Mouse (Mus musculus) cerebellum, adult 2 months (tissue): Measurements from ENCODE around the gene Isoc2b. TPM values are rescaled to one million over a fixed set of nuclear protein-coding genes. Genes with fewer than 3 reads are reported as not detected.
A peak's percentile ranks its signal among the peaks of the same experiment; 100 is the strongest.
"Not testable (repeated sequence)": the region's sequence is repeated elsewhere in the genome, so short reads cannot be mapped to it uniquely, and the experiment has no call there.

ENCODE experiments used
- DNase-seq, 2 experiments: peaks; one replicate each; pipeline ENCODE4 v3.0.0; 2021
- H3K27ac ChIP-seq: fragments of 200-500 bp; 2 replicates; pipeline ENCODE4 v1.5.1; 2012; ENCODE audit warnings: low read length, control low read depth, inconsistent platforms; ENCODE audit not compliant: insufficient read depth
- H3K27me3 ChIP-seq: fragments of 200-500 bp; 2 replicates; pipeline ENCODE4 v1.6.1; 2012; ENCODE audit warnings: inconsistent platforms, mild to moderate bottlenecking, low read length, moderate library complexity; ENCODE audit not compliant: control insufficient read depth, insufficient read depth
- H3K4me1 ChIP-seq: fragments of 200-500 bp; 2 replicates; pipeline ENCODE4 v1.6.1; 2011; ENCODE audit warnings: low read length; ENCODE audit not compliant: control insufficient read depth, insufficient read depth
- H3K4me3 ChIP-seq: fragments of 200-500 bp; replicated peaks from 2 replicates; pipeline ENCODE3; 2011; ENCODE audit warnings: mild to moderate bottlenecking, low read depth, low read length, control low read depth; ENCODE audit not compliant: insufficient read depth
- CTCF ChIP-seq: fragments of 200-500 bp; IDR thresholded peaks from 2 replicates; pipeline ENCODE4 v1.5.1; 2011; ENCODE audit warnings: low read depth, mild to moderate bottlenecking, control low read depth, low read length, moderate library complexity, borderline replicate concordance; ENCODE audit not compliant: insufficient read depth
- POLR2A ChIP-seq: fragments of 200-500 bp; IDR thresholded peaks from 2 replicates; pipeline ENCODE4 v1.6.1; 2011; ENCODE audit warnings: low read length, control low read depth, borderline replicate concordance; ENCODE audit not compliant: insufficient read depth
- WGBS: fragments of 180-500 bp; shearing (Covaris S2); methylation state at CpG from one replicate; pipeline ENCODE4 v1.1.7; 2018; 5-methylcytosine and 5-hydroxymethylcytosine counted together
- polyA plus RNA-seq: library from polyadenylated mRNA; depleted of rRNA; stranded (reverse); fragments of >200 nt; gene quantifications from 2 replicates; pipeline ENCODE4 v1.2.3, GENCODE M21; 2012

The Isoc2b gene
- polyA plus RNA-seq, 1 experiment: 11.1 TPM

- H3K4me1 ChIP-seq: no peaks in the 10 kb centered on the region
- H3K27me3 ChIP-seq: no peaks in the 10 kb centered on the region
- 75% methylated on average over 10 of the region's 10 CpGs for WGBS
- H3K4me3 ChIP-seq: no peak within 1 kb of the TSS
- H3K27ac ChIP-seq: no peak within 1 kb of the TSS
- no peak for TF ChIP-seq CTCF
- TF ChIP-seq POLR2A: no peak
- no peak for DNase-seq
Observed at GRCm38 (mm10) chr7:4906466-4906950, 36.5 kb upstream of the Isoc2b start, which contains the start of gene Gm36210. TSS of gene Gm36210 (minus strand) at chr7:4906516.

- WGBS: 83% methylated on average over 9 of the region's 9 CpGs
- DNase-seq: no peak
- Histone ChIP-seq H3K4me3 (no peak overlapping the region), H3K27me3 (no peaks in the 10 kb centered on the region), H3K27ac (no peak overlapping the region), H3K4me1 (no peaks in the 10 kb centered on the region; the same call in 1 of the 2 replicates)
- TF ChIP-seq CTCF: no peak
Observed at GRCm38 (mm10) chr7:4902404-4902803, 32.3 kb upstream of the Isoc2b start.

DNA sequence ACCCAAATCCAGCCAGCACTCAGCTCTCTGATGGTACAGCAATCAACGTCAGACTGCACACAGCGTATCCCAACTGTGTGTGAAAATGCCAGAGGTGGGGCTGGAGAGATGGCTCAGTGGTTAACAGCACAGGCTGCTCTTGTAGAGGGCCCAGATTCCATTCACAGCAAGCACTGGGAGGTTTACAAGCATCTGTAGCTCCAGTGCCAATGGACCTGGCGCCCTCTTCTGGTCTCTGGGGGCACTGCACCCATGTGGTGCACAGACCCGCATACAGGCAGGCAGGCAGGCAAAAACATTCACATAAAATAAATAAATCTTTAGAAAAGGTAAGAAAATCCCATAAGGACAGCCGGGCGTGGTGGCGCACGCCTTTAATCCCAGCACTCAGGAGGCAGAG is 31.1 kb upstream of the Isoc2b start:
- Histone ChIP-seq H3K27ac (no peak overlapping the region), H3K4me1 (no peaks in the 10 kb centered on the region; the same call in 1 of the 2 replicates), H3K27me3 (no peaks in the 10 kb centered on the region), H3K4me3 (no peak overlapping the region)
- TF ChIP-seq POLR2A (no peak), CTCF (peak; percentile 31; the same call in 1 of the 2 replicates)
- 58% methylated on average over 8 of the region's 8 CpGs for WGBS
- DNase-seq: no peak

DNA sequence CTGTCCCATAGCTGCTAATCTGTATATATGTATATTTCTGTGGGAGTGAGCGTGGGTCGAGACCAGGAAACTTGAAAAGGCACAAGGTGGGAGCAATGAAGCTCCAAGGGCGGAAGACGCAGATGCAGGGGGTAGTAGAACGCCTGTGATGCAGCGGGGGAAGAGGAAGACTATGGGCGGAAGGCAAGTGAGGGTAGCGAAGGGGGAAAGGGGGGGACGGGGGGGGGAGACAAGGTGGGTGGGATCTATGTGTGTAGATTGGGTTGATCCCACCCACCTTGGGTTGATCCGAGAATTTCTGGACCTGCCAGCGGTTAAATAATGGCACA is 30.4 kb upstream of the Isoc2b start:
- TF ChIP-seq POLR2A (no peak), CTCF (no peak)
- Histone ChIP-seq H3K27me3 (no peaks in the 10 kb centered on the region), H3K4me3 (no peak overlapping the region), H3K27ac (no peak overlapping the region), H3K4me1 (no peaks in the 10 kb centered on the region; the same call in 1 of the 2 replicates)
- no peak for DNase-seq
- 30% methylated on average over 11 of the region's 11 CpGs for WGBS

- 5% methylated on average over 19 of the region's 19 CpGs for WGBS
- no peak overlapping the region for H3K27ac ChIP-seq
- no peak for DNase-seq
- TF ChIP-seq POLR2A: no peak
- no peak for TF ChIP-seq CTCF
- H3K4me1 ChIP-seq: no peaks in the 10 kb centered on the region; the same call in 1 of the 2 replicates
- peak overlapping the region; percentile 52 for H3K4me3 ChIP-seq
- no peaks in the 10 kb centered on the region for H3K27me3 ChIP-seq
Observed at GRCm38 (mm10) chr7:4899649-4900522, 29.8 kb upstream of the Isoc2b start.

DNA sequence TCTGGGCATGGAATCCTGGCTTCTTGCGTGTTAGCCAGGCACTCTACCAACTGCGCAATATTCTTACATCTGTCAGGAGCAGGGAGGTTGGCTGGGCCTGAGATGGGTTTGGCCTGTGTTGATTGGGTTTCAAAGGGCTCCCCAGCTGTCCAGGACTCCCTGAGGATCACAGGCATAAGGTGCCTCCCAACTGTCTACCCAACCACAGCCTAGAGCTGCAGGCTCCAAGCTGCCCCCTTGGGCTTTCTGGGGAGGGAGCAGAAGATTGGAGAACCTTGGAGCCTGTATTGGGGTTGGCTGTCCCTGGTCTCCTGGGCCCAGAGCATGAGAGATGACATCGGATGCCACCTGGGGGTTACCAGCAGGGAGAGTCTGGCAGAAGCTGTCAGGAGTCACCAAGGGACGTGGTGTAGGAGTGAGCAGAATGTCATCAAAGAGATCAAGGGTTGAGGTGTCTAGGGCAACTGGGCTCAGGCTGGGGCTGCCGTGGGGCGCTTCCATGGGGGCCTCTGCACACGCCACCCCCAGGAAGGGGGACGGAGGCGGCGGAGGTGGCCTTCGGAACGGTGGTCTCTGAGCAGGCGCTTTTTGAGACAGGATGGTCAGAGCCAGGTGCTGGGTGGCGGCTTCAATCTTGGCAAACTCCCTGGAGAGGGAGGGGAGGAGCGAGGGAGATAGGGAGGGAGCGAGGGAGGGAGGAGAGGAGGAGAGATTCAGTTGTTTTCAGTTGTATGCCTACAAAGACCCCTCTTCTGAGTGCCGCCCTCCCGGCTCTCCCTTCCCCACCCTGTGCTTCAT is 29.0 kb upstream of the Isoc2b start:
- no peaks in the 10 kb centered on the region; the same call in 1 of the 2 replicates for H3K4me1 ChIP-seq
- no peak for TF ChIP-seq POLR2A
- TF ChIP-seq CTCF: no peak
- no peaks in the 10 kb centered on the region for H3K27me3 ChIP-seq
- H3K4me3 ChIP-seq: peak overlapping the region; percentile 52
- 10% methylated on average over 18 of the region's 18 CpGs for WGBS
- no peak for DNase-seq
- H3K27ac ChIP-seq: no peak overlapping the region

- H3K4me1 ChIP-seq: no peaks in the 10 kb centered on the region; the same call in none of the 2 replicates
- no peak overlapping the region for H3K27ac ChIP-seq
- 69% methylated on average over 11 of the region's 11 CpGs for WGBS
- no peak overlapping the region for H3K4me3 ChIP-seq
- no peak for DNase-seq
- TF ChIP-seq POLR2A: no peak
- TF ChIP-seq CTCF: no peak
- H3K27me3 ChIP-seq: no peaks in the 10 kb centered on the region
Observed at GRCm38 (mm10) chr7:4895186-4895585, 25.1 kb upstream of the Isoc2b start.

- no peaks in the 10 kb centered on the region for H3K27me3 ChIP-seq
- H3K4me1 ChIP-seq: no peaks in the 10 kb centered on the region; the same call in 1 of the 2 replicates
- TF ChIP-seq POLR2A: no peak
- TF ChIP-seq CTCF: no peak
- H3K4me3 ChIP-seq: no peak overlapping the region
- no peak overlapping the region for H3K27ac ChIP-seq
- 42% methylated on average over 4 of the region's 4 CpGs for WGBS
- no peak for DNase-seq
Observed at GRCm38 (mm10) chr7:4886680-4887079, 16.6 kb upstream of the Isoc2b start.

- not testable (repeated sequence) for DNase-seq, H3K27me3 ChIP-seq, H3K4me1 ChIP-seq, H3K4me3 ChIP-seq, H3K27ac ChIP-seq
- 53% methylated on average over 1 of the region's 1 CpGs for WGBS
Observed at GRCm38 (mm10) chr7:4879036-4879435, 9.0 kb upstream of the Isoc2b start.
